Mouse (Mus musculus) limb, embryonic 11.5 days (tissue): Measurements from ENCODE around the gene Ing5. TPM values are rescaled to one million over a fixed set of nuclear protein-coding genes. Genes with fewer than 3 reads are reported as not detected.
"Not testable (repeated sequence)": the region's sequence is repeated elsewhere in the genome, so short reads cannot be mapped to it uniquely, and the experiment has no call there.

ENCODE experiments used
- ATAC-seq: fragments of 200-750 bp; cut with Nextera tagmentation; 2 replicates; pipeline ENCODE4 v1.8.0; 2017; ENCODE audit warnings: low read depth; ENCODE audit not compliant: insufficient number of reproducible peaks, low FRiP score, low TSS enrichment
- DNase-seq: peaks from one replicate; pipeline ENCODE4 v3.0.0-alpha.2; 2015; ENCODE audit warnings: low spot score
- H3K27ac ChIP-seq: fragments of 300-500 bp; sonication (generic); replicated peaks from 2 replicates; pipeline ENCODE4 v1.5.1; 2014; ENCODE audit warnings: low read depth, mild to moderate bottlenecking, low read length
- H3K27me3 ChIP-seq: fragments of 300-500 bp; sonication (generic); 2 replicates; pipeline ENCODE4 v1.6.1; 2014; ENCODE audit warnings: mild to moderate bottlenecking, low read length, mixed read lengths; ENCODE audit not compliant: control insufficient read depth, insufficient read depth
- H3K36me3 ChIP-seq: fragments of 300-500 bp; sonication (generic); 2 replicates; pipeline ENCODE4 v1.6.1; 2014; ENCODE audit warnings: mild to moderate bottlenecking, low read length, moderate library complexity, mixed read lengths; ENCODE audit not compliant: control insufficient read depth, insufficient read depth
- H3K4me1 ChIP-seq: fragments of 300-500 bp; sonication (generic); 2 replicates; pipeline ENCODE4 v1.6.1; 2014; ENCODE audit warnings: low read length, mixed read lengths; ENCODE audit not compliant: control insufficient read depth, insufficient read depth
- H3K4me2 ChIP-seq: fragments of 300-500 bp; sonication (generic); 2 replicates; pipeline ENCODE4 v1.6.1; 2014; ENCODE audit warnings: low read depth, mild to moderate bottlenecking, moderate library complexity; ENCODE audit not compliant: severe bottlenecking
- H3K4me3 ChIP-seq: fragments of 300-500 bp; sonication (generic); 2 replicates; pipeline ENCODE4 v1.5.1; 2014; ENCODE audit warnings: low read depth, low read length
- H3K9ac ChIP-seq: fragments of 300-500 bp; sonication (generic); 2 replicates; pipeline ENCODE4 v1.6.1; 2014; ENCODE audit warnings: mild to moderate bottlenecking, low read length
- H3K9me3 ChIP-seq: fragments of 300-500 bp; sonication (generic); 2 replicates; pipeline ENCODE4 v1.6.1; 2016; ENCODE audit warnings: low read length; ENCODE audit not compliant: control insufficient read depth
- WGBS: fragments of 180-500 bp; shearing (Covaris S2); extraction: QIAGEN DNeasy Blood & Tissue Kit; methylation state at CpG from one replicate; pipeline ENCODE4 v1.1.7; 2014; 5-methylcytosine and 5-hydroxymethylcytosine counted together
- polyA plus RNA-seq: library from polyadenylated mRNA; unstranded; fragments of >200 nt; fragmentation: Nextera tagmentation; extraction: Ambion mirVana; gene quantifications from 2 replicates; pipeline ENCODE4 v1.2.1, GENCODE M21; 2014

The Ing5 gene
- polyA plus RNA-seq = 17.4 and 18.2 TPM in 2 replicates

DNA sequence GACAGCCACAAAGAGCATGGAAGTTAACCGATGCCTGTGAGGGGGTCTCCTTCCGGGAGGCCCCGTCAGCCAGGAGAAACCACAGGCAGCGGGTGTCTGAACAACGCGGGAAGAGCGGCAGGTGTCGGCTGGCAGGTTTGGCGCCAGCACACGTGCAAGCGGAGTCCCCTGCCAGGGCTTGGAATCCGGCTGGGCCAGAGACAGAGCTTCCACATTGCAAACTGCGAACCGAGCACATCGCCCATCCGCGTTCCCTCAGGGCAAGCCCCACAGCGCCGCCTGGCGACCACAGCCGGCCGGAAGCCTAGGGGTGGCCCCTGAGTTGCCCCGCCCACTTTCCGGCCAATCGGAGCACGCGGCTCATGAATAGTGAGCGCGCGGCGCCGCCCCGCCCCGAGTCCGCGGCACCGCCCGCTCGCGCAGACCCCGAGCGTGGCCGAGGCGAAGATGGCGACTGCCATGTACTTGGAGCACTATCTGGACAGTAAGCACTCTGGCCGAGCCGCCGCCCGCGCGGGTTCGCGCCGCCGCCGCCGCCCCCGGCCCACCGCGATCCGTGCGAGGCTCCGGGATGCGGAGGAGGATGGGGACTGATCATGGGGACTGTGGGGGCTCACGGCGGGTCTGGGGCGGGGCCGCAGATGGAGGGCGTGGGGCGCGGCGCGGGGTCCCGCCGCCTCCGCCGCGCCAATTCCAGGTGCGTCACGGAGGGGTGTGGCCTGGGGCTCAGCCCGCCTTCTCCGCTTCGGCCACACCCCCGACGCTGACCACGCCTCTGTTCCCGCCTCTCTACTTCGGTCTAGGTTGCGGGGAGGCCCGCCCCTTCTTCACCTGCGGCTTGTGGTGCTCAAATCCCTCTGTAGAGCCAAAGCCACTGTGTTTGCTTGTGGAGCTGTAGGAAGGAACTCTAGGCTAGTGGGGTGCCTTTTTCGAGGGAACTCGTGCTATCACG is at the start of gene Ing5:
Ing5 (plus strand) TSS at position 410 of the 952 bp plus-strand sequence.
- Histone ChIP-seq H3K36me3 (peaks cover 9% of the 10 kb centered on the region; the same call in 1 of the 2 replicates), H3K9me3 (no peaks in the 10 kb centered on the region), H3K27me3 (no peaks in the 10 kb centered on the region), H3K4me2 (peak within 1 kb of the TSS; percentile 75), H3K4me1 (peaks cover 4% of the 10 kb centered on the region), H3K27ac (peak within 1 kb of the TSS; percentile 87), H3K4me3 (peak within 1 kb of the TSS; percentile 64), H3K9ac (peak within 1 kb of the TSS; percentile 86)
- peak; percentile 100 for DNase-seq
- WGBS = under 1% methylated on average over 80 of the region's 94 CpGs
- peak; percentile 94 for ATAC-seq

DNA sequence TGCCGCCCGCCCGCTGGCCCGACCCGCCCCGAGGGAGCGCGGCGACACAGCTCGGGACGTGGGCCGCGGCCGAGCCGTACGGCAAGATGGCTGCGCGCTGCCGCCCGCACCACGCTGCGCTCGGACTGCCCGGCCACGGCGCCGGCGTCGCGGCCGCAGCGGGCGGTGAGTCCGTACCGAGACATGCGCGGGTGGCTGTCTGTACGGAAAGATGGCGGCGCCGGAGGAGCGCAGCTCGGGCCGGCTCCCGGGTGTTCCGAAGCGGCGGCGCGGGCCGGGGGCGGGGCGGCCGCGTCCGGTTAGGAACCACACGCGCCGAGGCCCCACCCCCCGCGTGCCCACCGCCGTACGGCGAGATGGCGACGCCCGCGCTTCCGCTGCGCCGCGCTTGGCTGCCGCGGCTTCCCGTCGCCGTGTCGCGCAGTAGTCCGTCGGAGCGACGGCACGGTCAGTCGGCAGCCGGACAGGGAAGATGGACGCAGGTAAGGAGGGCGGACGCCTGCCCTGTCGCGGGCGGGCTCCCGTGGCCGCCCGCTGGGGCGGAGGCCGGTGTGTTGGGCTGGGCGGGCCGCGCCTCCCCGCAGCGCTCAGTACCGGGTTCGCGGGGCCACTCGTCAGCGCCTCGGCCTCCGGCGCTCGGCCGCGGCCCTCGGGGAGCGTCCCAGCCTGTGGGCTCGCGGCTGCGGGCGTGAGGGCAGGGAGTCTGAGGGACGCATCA is 49.0 kb upstream of the Ing5 start, which contains the start of gene Thap4:
Thap4 (minus strand) TSS at position 292 of the 718 bp plus-strand sequence.
- Histone ChIP-seq H3K4me2 (peak within 1 kb of the TSS; percentile 84), H3K27me3 (no peaks in the 10 kb centered on the region), H3K36me3 (peaks cover under 1% of the 10 kb centered on the region), H3K27ac (peak within 1 kb of the TSS; percentile 87), H3K9ac (peak within 1 kb of the TSS; percentile 85), H3K4me3 (peak within 1 kb of the TSS; percentile 93), H3K4me1 (peaks cover 7% of the 10 kb centered on the region), H3K9me3 (no peaks in the 10 kb centered on the region)
- under 1% methylated on average over 96 of the region's 121 CpGs for WGBS
- peak; percentile 86 for DNase-seq
- peak; percentile 89 for ATAC-seq

DNA sequence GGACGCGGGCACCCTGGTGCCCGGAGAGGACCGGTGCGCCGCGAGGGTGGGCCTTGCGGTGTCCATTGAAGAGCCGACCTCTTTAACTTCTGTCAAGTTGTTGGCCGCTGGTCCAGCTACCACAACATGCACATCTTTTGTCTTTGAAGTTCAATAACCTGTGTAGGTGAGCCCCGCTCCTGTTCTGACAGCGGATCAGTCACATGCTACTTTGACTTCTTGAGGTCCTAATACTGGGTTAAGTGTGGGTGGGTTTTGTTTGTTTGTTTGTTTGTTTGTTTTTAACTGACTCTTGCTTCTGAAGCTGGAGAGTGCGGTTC is 48.5 kb upstream of the Ing5 start:
- H3K9ac ChIP-seq = peak overlapping the region; percentile 85
- no peaks in the 10 kb centered on the region for H3K27me3 ChIP-seq
- H3K36me3 ChIP-seq = no peaks in the 10 kb centered on the region
- no peaks in the 10 kb centered on the region for H3K9me3 ChIP-seq
- no peak for DNase-seq
- peak overlapping the region; percentile 87; the same call in 1 of the 2 replicates for H3K27ac ChIP-seq
- H3K4me2 ChIP-seq = peak overlapping the region; percentile 84
- WGBS = under 1% methylated on average over 13 of the region's 13 CpGs
- peak overlapping the region; percentile 93 for H3K4me3 ChIP-seq
- ATAC-seq = no peak
- H3K4me1 ChIP-seq = peaks cover 7% of the 10 kb centered on the region

DNA sequence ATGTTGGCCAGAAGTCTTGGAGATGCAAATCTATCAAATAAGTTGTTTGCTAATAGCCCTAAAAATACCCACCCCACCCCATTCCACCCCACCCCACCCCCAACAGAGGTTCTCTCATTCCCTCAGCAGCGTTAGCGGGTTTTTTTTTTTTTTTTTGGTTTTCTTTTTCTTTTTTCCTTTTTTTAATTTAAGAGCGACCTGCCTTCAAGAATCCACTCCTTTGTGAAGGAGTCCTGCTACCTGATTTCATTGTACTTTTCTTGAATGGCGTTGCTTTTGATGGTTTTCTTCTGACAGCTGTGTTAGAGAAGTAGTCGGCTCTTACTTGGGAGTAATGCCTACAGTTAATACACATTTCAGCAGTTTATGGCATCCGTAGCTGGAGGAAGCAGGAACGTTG is 48.1 kb upstream of the Ing5 start:
- Histone ChIP-seq H3K27ac (no peak overlapping the region), H3K9ac (peak overlapping the region; percentile 85; the same call in 1 of the 2 replicates), H3K4me3 (peak overlapping the region; percentile 93), H3K9me3 (no peaks in the 10 kb centered on the region), H3K36me3 (no peaks in the 10 kb centered on the region), H3K4me1 (peaks cover 7% of the 10 kb centered on the region), H3K4me2 (peak overlapping the region; percentile 84), H3K27me3 (no peaks in the 10 kb centered on the region)
- ATAC-seq (no peak), DNase-seq (no peak)
- WGBS = 31% methylated on average over 7 of the region's 7 CpGs

DNA sequence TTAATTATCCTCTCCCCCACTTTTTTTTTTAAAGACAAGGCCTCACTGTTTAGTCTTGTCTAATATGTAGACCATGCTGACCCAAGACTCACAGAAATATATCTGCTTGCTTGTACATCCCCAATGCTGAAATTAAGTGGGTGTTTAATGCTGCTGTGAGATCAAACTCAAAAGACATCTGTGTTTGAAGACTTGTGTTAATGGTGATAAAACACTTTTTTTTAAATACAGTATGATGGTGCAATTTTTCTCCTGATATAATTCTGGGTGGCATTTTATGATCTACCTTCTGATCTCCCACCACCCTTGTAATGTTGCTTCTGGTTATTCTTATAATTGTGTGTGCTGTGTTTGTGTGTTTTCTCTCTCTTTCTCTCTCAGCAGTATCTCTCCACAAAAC is 47.6 kb upstream of the Ing5 start:
- Histone ChIP-seq H3K27me3 (no peaks in the 10 kb centered on the region), H3K9me3 (no peaks in the 10 kb centered on the region), H3K27ac (no peak overlapping the region), H3K4me1 (peaks cover 7% of the 10 kb centered on the region), H3K36me3 (no peaks in the 10 kb centered on the region), H3K9ac (no peak overlapping the region), H3K4me3 (no peak overlapping the region), H3K4me2 (peak overlapping the region; percentile 84; the same call in 1 of the 2 replicates)
- ATAC-seq (no peak), DNase-seq (no peak)

DNA sequence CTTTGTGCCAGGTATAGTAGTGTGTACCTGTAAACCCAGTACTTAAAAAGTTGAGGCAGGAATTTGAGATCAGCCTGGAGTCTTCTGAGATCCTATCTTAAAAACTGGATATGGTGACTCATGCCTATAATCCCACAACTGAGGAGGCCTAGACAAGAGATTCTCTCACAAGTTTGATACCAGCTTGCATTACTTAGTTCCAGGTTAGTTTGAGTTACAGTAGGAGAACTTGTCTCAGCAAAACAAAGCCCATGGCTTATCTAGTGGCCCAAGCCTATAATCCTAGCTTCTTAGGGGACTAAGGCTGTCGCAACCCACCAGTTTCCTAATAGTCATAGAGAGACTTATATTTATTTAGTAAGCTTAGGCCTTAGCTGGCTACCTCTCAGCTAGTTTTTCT is 43.7 kb upstream of the Ing5 start:
- H3K4me1 ChIP-seq = 0 out of 2 replicates have a peak, but pooled peaks cover 2% of the 10 kb centered on the region
- no peak overlapping the region for H3K27ac ChIP-seq
- H3K4me2 ChIP-seq = no peak overlapping the region
- ATAC-seq (no peak), DNase-seq (no peak)
- no peak overlapping the region for H3K9ac ChIP-seq
- no peak overlapping the region for H3K4me3 ChIP-seq
- WGBS = 98% methylated on average over 1 of the region's 1 CpGs
- H3K27me3 ChIP-seq = no peaks in the 10 kb centered on the region
- H3K36me3 ChIP-seq = no peaks in the 10 kb centered on the region
- H3K9me3 ChIP-seq = no peaks in the 10 kb centered on the region

DNA sequence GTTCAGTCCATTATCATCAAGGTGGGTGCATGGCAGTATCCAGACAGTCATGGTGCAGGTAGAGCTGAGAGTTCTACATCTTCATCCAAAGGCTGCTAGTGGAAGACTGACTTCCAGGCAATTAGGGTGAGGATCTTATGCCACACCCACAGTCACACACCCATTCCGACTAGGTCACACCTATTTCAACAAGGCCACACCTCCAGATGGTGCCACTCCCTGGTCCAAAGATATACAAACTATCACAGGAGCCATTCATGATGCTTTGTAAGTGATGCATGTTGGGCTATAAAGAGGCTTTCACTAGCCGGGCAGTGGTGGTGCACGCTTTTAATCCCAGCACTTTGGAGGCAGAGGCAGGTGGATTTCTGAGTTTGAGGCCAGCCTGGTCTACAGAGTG is 40.2 kb upstream of the Ing5 start:
- not testable (repeated sequence) for ATAC-seq, H3K27me3 ChIP-seq, DNase-seq, H3K27ac ChIP-seq, H3K4me1 ChIP-seq, H3K9me3 ChIP-seq, H3K36me3 ChIP-seq, H3K4me3 ChIP-seq, H3K4me2 ChIP-seq, H3K9ac ChIP-seq
- 83% methylated on average over 3 of the region's 3 CpGs for WGBS

DNA sequence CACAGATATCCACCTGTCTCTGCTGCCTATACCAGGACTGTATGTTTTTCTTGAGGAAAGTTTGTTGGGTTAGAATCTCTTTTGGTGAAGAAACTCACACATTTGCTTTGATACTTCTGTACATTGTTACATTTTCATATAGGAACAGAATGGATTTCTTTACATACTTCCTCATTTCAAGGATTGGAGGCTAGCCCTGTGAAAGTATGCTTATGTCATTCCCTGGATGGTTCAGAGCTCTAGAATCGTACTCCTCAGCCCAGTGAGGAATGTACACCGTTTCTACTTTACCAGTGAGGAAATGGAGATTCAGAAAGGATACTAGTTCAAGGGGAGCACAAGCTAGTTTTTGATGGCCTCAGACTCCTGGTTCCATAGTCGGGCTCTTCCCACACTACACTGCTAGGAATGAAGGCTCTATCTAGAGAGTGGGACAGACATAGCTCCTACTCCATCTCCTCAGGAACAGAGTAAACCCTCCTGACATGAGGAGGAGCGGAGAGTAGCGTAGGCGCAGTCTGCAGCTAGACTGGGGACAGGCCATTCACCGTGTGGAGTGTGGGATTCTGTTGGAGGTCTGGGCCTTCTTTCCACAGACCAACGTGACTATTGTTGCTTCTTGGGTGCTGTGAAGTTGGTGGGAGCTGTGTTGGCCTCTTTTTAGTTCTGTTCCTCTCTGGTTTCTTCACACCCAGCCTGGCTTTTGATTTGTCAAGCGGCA is 38.7 kb upstream of the Ing5 start:
- Histone ChIP-seq H3K4me2 (no peak overlapping the region), H3K4me1 (no peaks in the 10 kb centered on the region), H3K27me3 (no peaks in the 10 kb centered on the region), H3K27ac (no peak overlapping the region), H3K36me3 (0 out of 2 replicates have a peak, but pooled peaks cover 2% of the 10 kb centered on the region), H3K9me3 (no peaks in the 10 kb centered on the region), H3K4me3 (no peak overlapping the region), H3K9ac (no peak overlapping the region)
- ATAC-seq = no peak
- WGBS = 96% methylated on average over 9 of the region's 9 CpGs
- DNase-seq = no peak
